ENCODE assay signal across 8 mouse cellular contexts in the genomic region with DNA sequence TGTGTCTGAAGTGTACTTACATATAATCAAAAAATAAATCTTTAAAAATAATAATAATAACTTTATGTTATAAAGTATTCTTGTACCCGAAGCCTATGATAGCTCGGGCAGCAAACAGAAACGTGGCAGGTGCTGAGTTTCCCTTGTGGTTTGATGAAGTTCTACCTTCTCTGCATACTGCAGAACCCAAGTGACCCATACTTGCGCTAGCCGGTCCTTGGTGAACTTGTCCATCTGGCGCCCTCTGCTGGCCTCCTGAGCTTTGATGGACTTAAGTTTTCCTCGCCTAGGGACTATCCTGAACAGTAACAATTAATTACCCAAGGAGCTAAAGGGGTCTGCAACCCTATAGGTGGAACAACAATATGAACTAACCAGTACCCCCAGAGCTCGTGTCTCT. TPM values are rescaled to one million over a fixed set of nuclear protein-coding genes. Genes with fewer than 3 reads are reported as not detected.
DNase-seq lines count a peak whose midpoint lies in the region; ATAC-seq and TF ChIP-seq lines count a peak whose summit lies in the region.

No protein-coding gene starts in this region.

- TF ChIP-seq EP300 in MEL (IDR thresholded peaks at IDR 0.05; ENCODE audit: low read depth in 1 of 2, low read length in 2 of 2), result no peak

- TF ChIP-seq POLR2A in MEL (IDR thresholded peaks at IDR 0.05; ENCODE audit: control insufficient read depth in 1 of 2, insufficient read depth in 1 of 2, low read depth in 1 of 2, low read length in 2 of 2, poor library complexity in 1 of 2), result no peak

- no peaks in the 10 kb centered on the region for H3K27me3 ChIP-seq in heart, embryonic 12.5 days (replicated peaks)
- no peaks in the 10 kb centered on the region for H3K27me3 ChIP-seq in MEL (ENCODE audit: control insufficient read depth in 1 of 2, insufficient read depth in 2 of 2, low read length in 2 of 2)

- no peak overlapping the region for H3K27ac ChIP-seq in heart, embryonic 12.5 days (ENCODE audit: poor library complexity, severe bottlenecking)
- H3K27ac ChIP-seq in MEL (ENCODE audit: control insufficient read depth, low read depth, low read length), result no peak overlapping the region

- H3K9me3 ChIP-seq in heart, embryonic 12.5 days (replicated peaks), result no peaks in the 10 kb centered on the region
- H3K9me3 ChIP-seq in MEL (replicated peaks; ENCODE audit: insufficient read depth, low read length), result no peaks in the 10 kb centered on the region

- H3K4me1 ChIP-seq in heart, embryonic 12.5 days (replicated peaks), result peaks cover 13% of the 10 kb centered on the region
- H3K4me1 ChIP-seq in MEL (ENCODE audit: control insufficient read depth in 1 of 2, insufficient read depth in 2 of 2, low read length in 2 of 2), result no peaks in the 10 kb centered on the region

- H3K4me2 ChIP-seq in heart, embryonic 12.5 days, result no peak overlapping the region

- 46% methylated on average over 8 of the region's 8 CpGs for WGBS in heart, embryonic 12.5 days

- peak; percentile 13 to 70 (median 60); a peak in 4 of 6 replicates for TF ChIP-seq CTCF in MEL (IDR thresholded peaks at IDR 0.05 in 2 of 3, conservative IDR thresholded peaks at IDR 0.05 in 1 of 3; ENCODE audit: control insufficient read depth in 1 of 3, insufficient read depth in 1 of 3, low read depth in 2 of 3, low read length in 3 of 3, poor library complexity in 1 of 3, severe bottlenecking in 1 of 3)

- peak; percentile 44 for TF ChIP-seq RAD21 in MEL (IDR thresholded peaks at IDR 0.05; ENCODE audit: low read depth, low read length)

- ATAC-seq in heart, embryonic 12.5 days (ENCODE audit: insufficient number of reproducible peaks, low FRiP score), result no peak

- H3K9ac ChIP-seq in heart, embryonic 12.5 days, result no peak overlapping the region
- H3K9ac ChIP-seq in MEL (ENCODE audit: control insufficient read depth, low read depth, low read length, poor library complexity, severe bottlenecking), result no peak overlapping the region

- peak; percentile 56 to 85 for DNase-seq in heart, adult 18-20 months
- DNase-seq in MEL (ENCODE audit: low read depth, low spot score), result peak; percentile 50
- peak; percentile 59 for DNase-seq in cerebellum, adult 9-11 months
- DNase-seq in heart, adult 9 months (ENCODE audit: low spot score in 2 of 2), result peak; percentile 10 to 49
- DNase-seq in layer of hippocampus, postnatal 14 days (ENCODE audit: low spot score in 2 of 2), result peak; percentile 15 to 52
- DNase-seq in ovary, adult 18-20 months (ENCODE audit: low spot score), result peak; percentile 33
- peak; percentile 24 for DNase-seq in urinary bladder, postnatal 10 days (ENCODE audit: low spot score)

- no peaks in the 10 kb centered on the region for H3K36me3 ChIP-seq in heart, embryonic 12.5 days
- no peaks in the 10 kb centered on the region for H3K36me3 ChIP-seq in MEL (ENCODE audit: control insufficient read depth in 1 of 2, insufficient read depth in 2 of 2, low read length in 2 of 2)

- H3K4me3 ChIP-seq in heart, embryonic 12.5 days, result no peak overlapping the region
- H3K4me3 ChIP-seq in MEL (ENCODE audit: control insufficient read depth in 1 of 2, insufficient read depth in 1 of 2, low read depth in 2 of 2, low read length in 2 of 2), result no peak overlapping the region

- H3K79me2 ChIP-seq in MEL (ENCODE audit: control insufficient read depth, insufficient read depth, low read length, poor library complexity), result no peaks in the 10 kb centered on the region

TF ChIP-seq in MEL, 35 proteins besides CTCF, POLR2A, EP300 and RAD21:
- TF ChIP-seq ZC3H11A (IDR thresholded peaks at IDR 0.05; ENCODE audit: low read depth, low read length) (0 out of 2 replicates have a peak, but pooled peaks have one; percentile 23), SMC3 (IDR thresholded peaks at IDR 0.05; ENCODE audit: low read depth, low read length) (peak; percentile 61), ZKSCAN1 (IDR thresholded peaks at IDR 0.05; ENCODE audit: low read depth, low read length) (no peak)

RNA-seq across cellular contexts. Expression of a gene that starts 12.7 kb away (rescaled TPM):
- 10 to 100 TPM; 80.1 to 83.8 TPM for total RNA-seq in heart, adult 18-20 months (2021)
- 48.2 and 53.1 TPM in 2 replicates for polyA plus RNA-seq in heart, embryonic 12.5 days (2016; fragmentation: Nextera tagmentation; extraction: Ambion mirVana)
- total RNA-seq in MEL (2012; rRNA removed), result not detected in 2 replicates
- polyA plus RNA-seq in MEL (2012; ENCODE audit: insufficient read depth in 1 of 2, insufficient read length in 2 of 2, low read depth in 1 of 2, low replicate concordance in 2 of 2, missing spikeins in 1 of 2), result not detected
- total RNA-seq in layer of hippocampus, postnatal 14 days (2021), result 10 to 100 TPM; 19.7 to 20.3 TPM

RNA-seq across cellular contexts. Expression of a gene that starts 34.7 kb away (rescaled TPM):
- 10 to 100 TPM; 56.4 to 57.5 TPM for total RNA-seq in heart, adult 18-20 months (2021)
- polyA plus RNA-seq in heart, embryonic 12.5 days (2016; fragmentation: Nextera tagmentation; extraction: Ambion mirVana), result 28.6 and 30.3 TPM in 2 replicates
- not detected in 2 replicates for total RNA-seq in MEL (2012; rRNA removed)
- polyA plus RNA-seq in MEL (2012; ENCODE audit: insufficient read depth in 1 of 2, insufficient read length in 2 of 2, low read depth in 1 of 2, low replicate concordance in 2 of 2, missing spikeins in 1 of 2), result not detected
- 100 to 1,000 TPM; 170 to 178 TPM for total RNA-seq in layer of hippocampus, postnatal 14 days (2021)

Comparison
In these comparisons a context has a peak if more than half of its experiments do, and no peak if none do; other contexts are left out.
1. RNA of a gene that starts 12.7 kb away (total RNA-seq): 80.1 to 83.8 TPM in heart, adult 18-20 months and 19.7 to 20.3 TPM in layer of hippocampus, postnatal 14 days; not detected in MEL; every median in the first group is over 10 times any median in the second.
2. RNA of a gene that starts 34.7 kb away (total RNA-seq): 170 to 178 TPM in layer of hippocampus, postnatal 14 days and 56.4 to 57.5 TPM in heart, adult 18-20 months; not detected in MEL; every median in the first group is over 10 times any median in the second.
3. Peak in every context shown above with its lines, with median percentiles within 50 percentile points of each other: DNase-seq.